Mouse (Mus musculus) heart, embryonic 11.5 days (tissue): ENCODE measurements around the gene Cst6. TPM values are rescaled to one million over a fixed set of nuclear protein-coding genes. Genes with fewer than 3 reads are reported as not detected.

Experiments used
- ATAC-seq: fragments of 200-750 bp; cut with Nextera tagmentation; replicated peaks from 2 replicates; pipeline ENCODE4 v1.8.0; 2017; ENCODE audit warnings: moderate library complexity; ENCODE audit not compliant: insufficient number of reproducible peaks, low FRiP score, low TSS enrichment
- H3K27ac ChIP-seq: fragments of 300-500 bp; sonication (generic); 2 replicates; pipeline ENCODE4 v1.5.1; 2014; ENCODE audit warnings: mild to moderate bottlenecking, low read depth, low read length
- H3K27me3 ChIP-seq: fragments of 300-500 bp; sonication (generic); 2 replicates; pipeline ENCODE4 v1.6.1; 2014; ENCODE audit warnings: mild to moderate bottlenecking, low read length, mixed read lengths; ENCODE audit not compliant: control insufficient read depth, insufficient read depth
- H3K36me3 ChIP-seq: fragments of 300-500 bp; sonication (generic); 2 replicates; pipeline ENCODE4 v1.6.1; 2014; ENCODE audit warnings: mild to moderate bottlenecking, low read length, moderate library complexity, mixed read lengths; ENCODE audit not compliant: control insufficient read depth, insufficient read depth
- H3K4me1 ChIP-seq: fragments of 300-500 bp; sonication (generic); 2 replicates; pipeline ENCODE4 v1.6.1; 2014; ENCODE audit warnings: low read length; ENCODE audit not compliant: control insufficient read depth, insufficient read depth
- H3K4me2 ChIP-seq: fragments of 300-500 bp; sonication (generic); 2 replicates; pipeline ENCODE4 v1.6.1; 2014; ENCODE audit warnings: mild to moderate bottlenecking, moderate library complexity
- H3K4me3 ChIP-seq: fragments of 300-500 bp; sonication (generic); 2 replicates; pipeline ENCODE4 v1.5.1; 2014; ENCODE audit warnings: low read depth, low read length
- H3K9ac ChIP-seq: fragments of 300-500 bp; sonication (generic); 2 replicates; pipeline ENCODE4 v1.6.1; 2014; ENCODE audit warnings: mild to moderate bottlenecking, low read depth, low read length, moderate library complexity
- H3K9me3 ChIP-seq: fragments of 300-500 bp; sonication (generic); replicated peaks from 2 replicates; pipeline ENCODE4 v1.6.1; 2016; ENCODE audit warnings: low read length; ENCODE audit not compliant: control insufficient read depth
- WGBS: fragments of 180-500 bp; shearing (Covaris S2); extraction: QIAGEN DNeasy Blood & Tissue Kit; methylation state at CpG from one replicate; pipeline ENCODE4 v1.1.7; 2014; ENCODE audit not compliant: insufficient replicate concordance; 5-methylcytosine and 5-hydroxymethylcytosine counted together
- polyA plus RNA-seq: library from polyadenylated mRNA; unstranded; fragments of >200 nt; fragmentation: Nextera tagmentation; extraction: Ambion mirVana; gene quantifications from 2 replicates; pipeline ENCODE4 v1.2.1, GENCODE M21; 2014

The Cst6 gene
- polyA plus RNA-seq, 1 experiment from 2014 or later = 0.60 TPM

DNA sequence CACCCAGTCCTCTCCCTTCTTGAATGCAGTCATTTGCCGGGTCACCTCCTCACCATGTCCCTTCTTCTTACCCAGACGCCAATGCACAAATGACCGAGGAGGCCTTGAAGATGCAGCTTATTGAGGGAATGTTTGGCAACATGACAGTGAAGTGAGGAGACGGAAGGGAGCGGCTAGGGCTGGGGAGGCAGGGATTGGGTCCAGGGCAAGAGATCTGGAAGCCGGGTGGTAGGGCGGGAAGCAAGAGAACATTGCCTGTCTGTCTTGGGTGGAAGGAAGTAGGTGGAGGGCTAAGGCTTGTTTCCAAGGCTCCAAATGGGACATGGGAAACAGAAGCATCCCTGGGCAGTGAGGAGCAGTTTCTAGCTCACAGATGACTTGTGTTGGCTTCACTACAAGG lies 8.0 kb downstream of the Cst6 start:
- H3K4me2 ChIP-seq = no peak overlapping the region
- ATAC-seq = no peak
- no peak overlapping the region for H3K9ac ChIP-seq
- no peaks in the 10 kb centered on the region for H3K4me1 ChIP-seq
- no peak overlapping the region for H3K4me3 ChIP-seq
- H3K9me3 ChIP-seq = no peaks in the 10 kb centered on the region
- H3K36me3 ChIP-seq = no peaks in the 10 kb centered on the region
- WGBS = 87% methylated on average over 7 of the region's 7 CpGs
- no peaks in the 10 kb centered on the region for H3K27me3 ChIP-seq
- no peak overlapping the region for H3K27ac ChIP-seq

DNA sequence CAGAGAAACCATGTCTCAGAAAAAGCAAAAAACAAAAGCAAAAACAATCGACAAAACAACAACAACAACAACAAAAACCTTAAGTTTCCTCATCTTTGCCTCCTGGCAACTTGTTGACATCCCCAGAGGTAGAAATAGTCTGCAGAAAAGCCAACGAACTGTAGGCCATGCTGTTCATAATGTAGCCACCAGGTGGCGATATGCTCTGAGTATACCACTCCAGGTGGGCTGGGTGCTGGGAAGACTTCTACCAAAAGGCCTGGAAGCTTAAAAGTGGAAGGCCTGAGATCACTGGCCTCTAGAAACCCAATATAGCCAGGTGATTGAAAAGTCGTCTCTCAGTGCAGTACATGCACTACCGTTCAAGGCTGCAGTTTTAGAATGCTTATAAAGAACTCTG lies 11.4 kb downstream of the Cst6 start:
- H3K9ac ChIP-seq = no peak overlapping the region
- no peaks in the 10 kb centered on the region for H3K9me3 ChIP-seq
- H3K4me2 ChIP-seq = no peak overlapping the region
- no peaks in the 10 kb centered on the region for H3K36me3 ChIP-seq
- no peaks in the 10 kb centered on the region for H3K4me1 ChIP-seq
- no peak overlapping the region for H3K4me3 ChIP-seq
- WGBS = 16% methylated on average over 5 of the region's 5 CpGs
- no peak overlapping the region for H3K27ac ChIP-seq
- no peak for ATAC-seq
- H3K27me3 ChIP-seq = no peaks in the 10 kb centered on the region

DNA sequence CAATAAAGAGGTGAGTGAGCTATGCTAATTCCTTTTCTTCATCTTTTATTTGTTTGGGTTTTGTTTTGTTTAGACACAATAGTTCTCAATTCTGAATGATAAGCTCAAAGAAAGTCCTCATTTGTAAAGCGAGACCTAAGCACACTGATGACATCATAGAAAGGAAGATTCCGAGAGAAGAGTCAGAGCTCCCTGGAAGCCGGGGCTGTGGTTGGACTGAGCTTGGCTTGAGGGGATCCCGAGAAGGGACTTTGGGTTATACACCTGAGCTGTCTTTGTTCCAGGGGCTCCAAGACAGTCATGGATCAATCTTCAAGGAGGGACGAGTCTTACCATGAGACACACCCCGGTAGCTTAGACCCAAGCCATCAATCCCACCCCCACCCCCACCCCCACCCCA lies 13.9 kb downstream of the Cst6 start, which contains the start of gene Catsper1:
Gene Catsper1 (plus strand): TSS at position 301 of the 400 bp plus-strand sequence.
- no peak within 1 kb of the TSS for H3K4me2 ChIP-seq
- H3K27ac ChIP-seq = no peak within 1 kb of the TSS
- H3K9me3 ChIP-seq = no peaks in the 10 kb centered on the region
- 86% methylated on average over 6 of the region's 6 CpGs for WGBS
- H3K36me3 ChIP-seq = no peaks in the 10 kb centered on the region
- H3K9ac ChIP-seq = no peak within 1 kb of the TSS
- ATAC-seq = no peak
- no peaks in the 10 kb centered on the region for H3K27me3 ChIP-seq
- H3K4me3 ChIP-seq = no peak within 1 kb of the TSS
- no peaks in the 10 kb centered on the region for H3K4me1 ChIP-seq

DNA sequence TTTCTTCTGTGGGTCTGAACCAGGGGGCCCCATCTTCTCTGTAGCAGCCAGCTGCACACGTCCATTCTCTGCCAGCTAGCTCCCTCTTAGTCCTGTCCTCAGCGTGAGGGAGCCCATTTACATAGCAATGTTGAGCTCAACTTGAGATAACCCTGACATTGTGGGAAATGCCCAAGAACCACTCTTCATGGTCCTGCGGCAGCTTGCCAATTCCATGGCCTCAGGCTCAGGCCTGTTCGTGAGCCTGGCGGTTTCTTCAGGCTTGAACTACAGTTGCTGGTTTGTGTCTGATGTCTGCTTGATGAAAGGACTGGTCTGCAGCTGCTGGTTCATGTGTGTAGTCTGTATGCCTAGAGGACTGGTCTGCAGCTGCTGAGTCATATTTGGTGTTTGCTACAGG lies 14.6 kb downstream of the Cst6 start:
- no peak for ATAC-seq
- H3K9me3 ChIP-seq = no peaks in the 10 kb centered on the region
- no peaks in the 10 kb centered on the region for H3K36me3 ChIP-seq
- H3K4me2 ChIP-seq = no peak overlapping the region
- H3K27me3 ChIP-seq = no peaks in the 10 kb centered on the region
- no peaks in the 10 kb centered on the region for H3K4me1 ChIP-seq
- H3K27ac ChIP-seq = no peak overlapping the region
- H3K9ac ChIP-seq = no peak overlapping the region
- H3K4me3 ChIP-seq = no peak overlapping the region
- WGBS = 48% methylated on average over 5 of the region's 5 CpGs

DNA sequence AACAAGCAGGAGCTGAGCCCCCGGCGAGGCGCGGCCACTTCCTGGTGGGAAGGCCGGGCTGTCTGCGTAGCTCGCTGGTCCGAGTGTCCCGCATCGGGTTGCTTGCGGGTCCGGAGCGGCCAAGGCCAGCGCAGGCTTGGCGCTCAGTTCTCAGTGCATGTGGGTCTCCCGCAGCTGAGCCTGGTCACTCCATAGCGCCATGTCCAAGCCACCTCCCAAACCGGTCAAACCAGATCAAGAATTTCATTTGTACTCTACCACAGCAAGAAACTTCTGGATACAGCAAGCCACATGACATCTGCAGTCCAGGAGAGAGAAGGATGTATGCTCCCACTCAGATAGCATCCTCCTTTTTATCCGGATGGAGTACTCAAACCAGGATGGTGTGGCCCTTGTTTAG lies 21.4 kb downstream of the Cst6 start:
- Histone ChIP-seq H3K4me3 (no peak overlapping the region), H3K36me3 (no peaks in the 10 kb centered on the region), H3K9ac (no peak overlapping the region), H3K4me2 (no peak overlapping the region), H3K4me1 (no peaks in the 10 kb centered on the region), H3K27ac (no peak overlapping the region), H3K27me3 (no peaks in the 10 kb centered on the region), H3K9me3 (no peaks in the 10 kb centered on the region)
- WGBS = 75% methylated on average over 19 of the region's 19 CpGs
- no peak for ATAC-seq

DNA sequence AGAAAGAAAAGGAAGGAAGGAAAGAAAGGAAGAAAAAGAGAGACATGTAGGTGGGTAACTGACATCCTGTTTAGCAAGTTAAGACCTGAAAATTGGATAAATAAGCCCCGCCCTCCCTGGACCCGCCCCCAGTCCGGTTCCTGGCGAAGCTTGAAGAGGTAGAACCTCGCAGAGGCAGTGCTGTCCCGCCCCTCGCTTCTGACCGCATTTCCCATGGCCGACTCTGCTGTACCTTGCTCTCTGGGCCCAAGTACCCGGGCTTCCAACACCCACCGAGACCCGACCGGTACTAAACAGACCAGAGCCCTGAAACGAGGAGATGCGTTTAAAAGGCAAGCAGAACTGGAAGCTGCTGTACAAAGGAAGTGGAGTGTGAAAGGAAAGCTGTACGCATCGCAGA lies 25.6 kb downstream of the Cst6 start:
- H3K36me3 ChIP-seq = no peaks in the 10 kb centered on the region
- H3K4me1 ChIP-seq = no peaks in the 10 kb centered on the region

DNA sequence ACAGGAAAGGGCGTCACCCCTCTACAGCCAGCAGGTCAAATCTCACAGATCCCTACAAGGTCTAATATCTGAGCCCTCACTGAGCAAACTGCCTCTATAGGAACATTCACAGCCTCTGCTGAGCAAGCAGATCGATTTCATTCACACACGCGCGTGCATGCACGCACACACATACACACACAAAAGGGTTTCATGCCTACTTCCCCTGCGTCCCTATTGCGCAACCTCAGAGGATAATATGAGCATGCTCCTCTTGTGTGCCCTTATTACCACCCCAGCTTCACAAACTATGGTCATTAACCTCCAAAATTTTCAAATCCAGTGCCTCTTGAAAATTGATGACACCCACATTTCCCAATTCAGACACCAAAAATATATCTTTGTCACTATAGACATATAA lies 36.2 kb downstream of the Cst6 start:
- no peak overlapping the region for H3K27ac ChIP-seq
- H3K27me3 ChIP-seq = peaks cover under 1% of the 10 kb centered on the region; the same call in 1 of the 2 replicates
- no peaks in the 10 kb centered on the region for H3K4me1 ChIP-seq
- no peak overlapping the region for H3K9ac ChIP-seq
- 0 out of 2 replicates have a peak, but pooled peaks cover 3% of the 10 kb centered on the region for H3K9me3 ChIP-seq
- WGBS = 86% methylated on average over 8 of the region's 8 CpGs
- no peaks in the 10 kb centered on the region for H3K36me3 ChIP-seq
- no peak overlapping the region for H3K4me2 ChIP-seq
- ATAC-seq = no peak
- no peak overlapping the region for H3K4me3 ChIP-seq

More for the DNA sequence above, 25.6 kb downstream of the Cst6 start:
- Histone ChIP-seq H3K9me3 (no peaks in the 10 kb centered on the region), H3K27ac (no peak overlapping the region), H3K4me2 (no peak overlapping the region), H3K4me3 (no peak overlapping the region), H3K27me3 (no peaks in the 10 kb centered on the region), H3K9ac (no peak overlapping the region)
- no peak for ATAC-seq
- WGBS = 46% methylated on average over 17 of the region's 17 CpGs

DNA sequence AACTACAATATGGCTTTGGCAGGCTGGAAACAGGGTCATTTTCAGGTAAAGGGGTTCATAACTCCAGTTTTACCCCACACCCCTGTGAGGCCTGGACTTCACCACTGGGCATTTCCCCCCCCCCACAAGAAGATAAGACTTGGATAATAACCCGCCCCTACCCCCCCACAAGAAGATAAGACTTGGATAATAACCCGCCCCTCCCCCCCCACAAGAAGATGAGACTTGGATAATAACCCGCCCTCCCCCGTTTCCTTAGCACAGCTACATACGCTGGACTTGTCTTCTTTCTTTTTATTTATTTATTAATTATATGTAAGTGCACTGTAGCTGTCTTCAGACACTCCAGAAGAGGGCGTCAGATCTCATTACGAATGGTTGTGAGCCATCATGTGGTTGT lies 40.3 kb downstream of the Cst6 start:
- Histone ChIP-seq H3K9ac (no peak overlapping the region), H3K27ac (no peak overlapping the region), H3K4me2 (no peak overlapping the region), H3K36me3 (no peaks in the 10 kb centered on the region; the same call in 1 of the 2 replicates), H3K4me3 (no peak overlapping the region), H3K27me3 (peaks cover 16% of the 10 kb centered on the region), H3K4me1 (0 out of 2 replicates have a peak, but pooled peaks cover 3% of the 10 kb centered on the region), H3K9me3 (no peaks in the 10 kb centered on the region)
- 77% methylated on average over 7 of the region's 7 CpGs for WGBS
- ATAC-seq = 0 out of 2 replicates have a peak, but pooled peaks have one; percentile 57

DNA sequence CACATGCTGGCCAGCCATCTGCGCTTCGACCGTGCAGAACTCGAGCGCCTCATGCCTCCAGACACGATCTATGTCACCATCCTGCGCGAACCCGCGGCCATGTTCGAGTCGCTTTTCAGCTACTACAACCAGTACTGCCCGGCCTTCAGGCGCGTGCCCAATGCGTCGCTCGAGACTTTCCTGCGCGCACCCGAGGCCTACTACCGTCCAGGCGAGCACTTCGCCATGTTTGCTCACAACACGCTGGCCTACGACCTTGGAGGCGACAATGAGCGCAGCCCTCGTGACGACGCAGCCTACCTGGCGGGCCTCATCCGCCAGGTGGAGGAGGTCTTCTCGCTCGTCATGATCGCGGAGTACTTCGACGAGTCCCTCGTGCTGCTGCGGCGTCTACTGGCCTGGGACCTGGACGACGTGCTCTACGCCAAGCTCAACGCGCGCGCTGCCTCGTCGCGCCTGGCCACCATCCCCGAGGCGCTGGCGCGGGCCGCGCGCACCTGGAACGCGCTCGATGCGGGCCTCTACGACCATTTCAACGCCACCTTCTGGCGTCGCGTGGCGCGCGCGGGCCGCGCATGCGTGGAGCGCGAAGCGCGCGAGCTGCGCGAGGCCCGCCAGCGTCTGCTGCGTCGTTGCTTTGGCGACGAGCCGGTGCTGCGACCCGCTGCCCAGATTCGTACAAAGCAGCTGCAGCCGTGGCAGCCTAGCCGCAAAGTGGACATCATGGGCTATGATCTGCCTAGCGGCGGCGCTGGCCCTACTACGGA lies 42.2 kb downstream of the Cst6 start:
- peaks cover 16% of the 10 kb centered on the region for H3K27me3 ChIP-seq
- no peak overlapping the region for H3K27ac ChIP-seq
- H3K4me2 ChIP-seq = peak overlapping the region; percentile 63
- no peaks in the 10 kb centered on the region for H3K9me3 ChIP-seq
- peak overlapping the region; percentile 37 for H3K4me3 ChIP-seq
- 25% methylated on average over 98 of the region's 98 CpGs for WGBS
- H3K9ac ChIP-seq = peak overlapping the region; percentile 24; the same call in 1 of the 2 replicates
- H3K4me1 ChIP-seq = 0 out of 2 replicates have a peak, but pooled peaks cover 3% of the 10 kb centered on the region
- 0 out of 2 replicates have a peak, but pooled peaks have one; percentile 35 for ATAC-seq
- no peaks in the 10 kb centered on the region; the same call in 1 of the 2 replicates for H3K36me3 ChIP-seq
